Mouse (Mus musculus) spleen, postnatal 4 days (tissue): ENCODE data around the gene Pnmt.
"Not testable (repeated sequence)": the region's sequence is repeated elsewhere in the genome, so short reads cannot be mapped to it uniquely, and the experiment has no call there.

Source experiments
- DNase-seq, 2 experiments: peaks; one replicate each; pipeline ENCODE4 v3.0.0; 2022; ENCODE audit warnings: low spot score in 2 of 2

Gene Pnmt

GRCm38 (mm10) chr11:98357396-98358160, 28.7 kb upstream of the Pnmt start:
- DNase-seq, result no peak

GRCm38 (mm10) chr11:98358161-98359083, 27.8 kb upstream of the Pnmt start, which contains the start of gene Stard3:
Stard3 (plus strand) TSS chr11:98358368.
- peak; percentile 91 to 94 for DNase-seq

GRCm38 (mm10) chr11:98360866-98361521, 25.3 kb upstream of the Pnmt start:
- DNase-seq, result no peak

- DNase-seq, result no peak
Measured at GRCm38 (mm10) chr11:98363817-98364216, 22.4 kb upstream of the Pnmt start.

GRCm38 (mm10) chr11:98364410-98364809, 21.8 kb upstream of the Pnmt start:
- no peak for DNase-seq

GRCm38 (mm10) chr11:98366290-98366689, 20.0 kb upstream of the Pnmt start:
- DNase-seq, result no peak

GRCm38 (mm10) chr11:98367171-98367862, 18.9 kb upstream of the Pnmt start:
- DNase-seq, result no peak

GRCm38 (mm10) chr11:98367863-98368186, 18.4 kb upstream of the Pnmt start:
- no peak for DNase-seq

GRCm38 (mm10) chr11:98369337-98369736, 16.9 kb upstream of the Pnmt start:
- DNase-seq, result no peak

GRCm38 (mm10) chr11:98370588-98370987, 15.7 kb upstream of the Pnmt start:
- DNase-seq, result no peak

GRCm38 (mm10) chr11:98371556-98372240, 14.6 kb upstream of the Pnmt start:
- DNase-seq, result no peak

GRCm38 (mm10) chr11:98372406-98372805, 13.8 kb upstream of the Pnmt start:
- DNase-seq, result peak; percentile 61 to 86

- no peak for DNase-seq
Measured at GRCm38 (mm10) chr11:98373244-98373643, 13.0 kb upstream of the Pnmt start.

GRCm38 (mm10) chr11:98374266-98374665, 12.0 kb upstream of the Pnmt start:
- DNase-seq, result no peak

GRCm38 (mm10) chr11:98376756-98377155, 9.5 kb upstream of the Pnmt start:
- no peak for DNase-seq

- no peak for DNase-seq
Measured at GRCm38 (mm10) chr11:98377787-98378186, 8.5 kb upstream of the Pnmt start.

GRCm38 (mm10) chr11:98379379-98379778, 6.9 kb upstream of the Pnmt start:
- DNase-seq, result no peak

- DNase-seq, result no peak
Measured at GRCm38 (mm10) chr11:98380106-98380505, 6.1 kb upstream of the Pnmt start.

GRCm38 (mm10) chr11:98381651-98382050, 4.6 kb upstream of the Pnmt start:
- no peak for DNase-seq

- DNase-seq, result not testable (repeated sequence)
Measured at GRCm38 (mm10) chr11:98382405-98382804, 3.8 kb upstream of the Pnmt start.
